Mouse (Mus musculus) CH12.LX (cell line): ENCODE results near the gene Lpcat3. TPM values are rescaled to one million over a fixed set of nuclear protein-coding genes. Genes with fewer than 3 reads are reported as not detected.
A peak's percentile ranks its signal among the peaks of the same experiment; 100 is the strongest.

Experiments used
- DNase-seq: peaks from one replicate; pipeline ENCODE4 v3.0.0-alpha.2; 2013; ENCODE audit errors: extremely low read depth
- H3K27ac ChIP-seq: 2 replicates; pipeline ENCODE4 v1.5.1; 2012; ENCODE audit warnings: low read depth, mild to moderate bottlenecking, control low read depth, moderate library complexity; ENCODE audit not compliant: insufficient read depth
- H3K27me3 ChIP-seq: replicated peaks from 2 replicates; pipeline ENCODE3; 2012; ENCODE audit warnings: inconsistent platforms
- H3K36me3 ChIP-seq, 2 experiments: replicated peaks in 1 of 2; 2 replicates each; pipeline versions ENCODE3 to v1.6.1; 2012; ENCODE audit warnings: inconsistent platforms in 1 of 2, low read length in 1 of 2, mild to moderate bottlenecking in 1 of 2, mixed read lengths in 1 of 2, moderate library complexity in 1 of 2; ENCODE audit not compliant: control insufficient read depth in 1 of 2, insufficient read depth in 1 of 2
- H3K4me1 ChIP-seq, 2 experiments: 2 replicates each; pipeline ENCODE4 v1.6.1; 2012; ENCODE audit warnings: inconsistent platforms in 1 of 2, moderate library complexity in 1 of 2; ENCODE audit not compliant: insufficient read depth in 2 of 2, control insufficient read depth in 1 of 2
- H3K4me2 ChIP-seq: 2 replicates; pipeline ENCODE4 v1.6.1; 2012; ENCODE audit warnings: low read depth, mild to moderate bottlenecking, control low read depth; ENCODE audit not compliant: poor library complexity, insufficient read depth, severe bottlenecking
- H3K4me3 ChIP-seq, 3 experiments: fragments of 150-350 bp in 1 of 3; sonication (generic) in 1 of 3; replicated peaks in 1 of 3; 2 replicates each; pipeline versions ENCODE3 to v1.5.1; 2011 to 2012; ENCODE audit warnings: low read depth in 2 of 3, low read length in 2 of 3, mild to moderate bottlenecking in 2 of 3, moderate library complexity in 2 of 3, control low read depth in 1 of 3, improper control_type of control experiment in 1 of 3, inconsistent platforms in 1 of 3, mixed read lengths in 1 of 3; ENCODE audit not compliant: poor library complexity in 1 of 3
- H3K79me2 ChIP-seq: replicated peaks from 2 replicates; pipeline ENCODE4 v1.6.1; 2012; ENCODE audit warnings: mild to moderate bottlenecking, moderate library complexity; ENCODE audit not compliant: control insufficient read depth, poor library complexity, insufficient read depth, severe bottlenecking; ENCODE audit errors: extremely low read depth
- H3K9ac ChIP-seq: 2 replicates; pipeline ENCODE4 v1.6.1; 2012; ENCODE audit warnings: low read depth, mild to moderate bottlenecking, control low read depth, moderate library complexity; ENCODE audit not compliant: insufficient read depth
- H3K9me3 ChIP-seq: replicated peaks from 2 replicates; pipeline ENCODE3; 2012; ENCODE audit warnings: low read length, inconsistent platforms, mixed read lengths
- BHLHE40 ChIP-seq: IDR thresholded peaks from 2 replicates; pipeline ENCODE4 v1.6.1; 2011; ENCODE audit warnings: mild to moderate bottlenecking, low read depth, low read length, improper control_type of control experiment
- CHD2 ChIP-seq: IDR thresholded peaks from 2 replicates; pipeline ENCODE4 v1.6.1; 2011; ENCODE audit warnings: low read length, improper control_type of control experiment
- E2F4 ChIP-seq: IDR thresholded peaks from 2 replicates; pipeline ENCODE4 v1.6.1; 2011; ENCODE audit warnings: low read depth, low read length, improper control_type of control experiment; ENCODE audit not compliant: insufficient replicate concordance
- ELF1 ChIP-seq: IDR thresholded peaks from 2 replicates; pipeline ENCODE4 v1.6.1; 2014; ENCODE audit warnings: low read depth, mild to moderate bottlenecking, inconsistent platforms, low read length, improper control_type of control experiment
- EP300 ChIP-seq: IDR thresholded peaks from 2 replicates; pipeline ENCODE4 v1.6.1; 2011; ENCODE audit warnings: low read length, improper control_type of control experiment
- GABPA ChIP-seq: IDR thresholded peaks from 2 replicates; pipeline ENCODE4 v1.6.1; 2012; ENCODE audit warnings: low read depth, low read length, improper control_type of control experiment, inconsistent platforms; ENCODE audit not compliant: insufficient replicate concordance
- IRF4 ChIP-seq: IDR thresholded peaks from 2 replicates; pipeline ENCODE4 v1.6.1; 2014; ENCODE audit warnings: low read depth, mild to moderate bottlenecking, inconsistent platforms, low read length, improper control_type of control experiment
- JUN ChIP-seq: IDR thresholded peaks from 2 replicates; pipeline ENCODE4 v1.6.1; 2011; ENCODE audit warnings: low read depth, mild to moderate bottlenecking, low read length, improper control_type of control experiment, moderate library complexity; ENCODE audit not compliant: insufficient read depth
- JUND ChIP-seq: conservative IDR thresholded peaks from 2 replicates; pipeline ENCODE4 v1.6.1; 2011; ENCODE audit warnings: low read depth, low read length, improper control_type of control experiment
- MAFK ChIP-seq: IDR thresholded peaks from 2 replicates; pipeline ENCODE4 v1.6.1; 2011; ENCODE audit warnings: low read length, improper control_type of control experiment; ENCODE audit not compliant: insufficient replicate concordance
- MAX ChIP-seq: IDR thresholded peaks from 2 replicates; pipeline ENCODE4 v1.6.1; 2011; ENCODE audit warnings: low read length, improper control_type of control experiment
- MAZ ChIP-seq: IDR thresholded peaks from 2 replicates; pipeline ENCODE4 v1.6.1; 2012; ENCODE audit warnings: low read depth, mild to moderate bottlenecking, inconsistent platforms, low read length, improper control_type of control experiment, moderate library complexity
- MEF2A ChIP-seq: IDR thresholded peaks from 2 replicates; pipeline ENCODE4 v1.6.1; 2014; ENCODE audit warnings: low read depth, mild to moderate bottlenecking, inconsistent platforms, low read length, improper control_type of control experiment, borderline replicate concordance
- MXI1 ChIP-seq: IDR thresholded peaks from 2 replicates; pipeline ENCODE4 v1.6.1; 2011; ENCODE audit warnings: mild to moderate bottlenecking, low read depth, low read length, improper control_type of control experiment
- POLR2A ChIP-seq: IDR thresholded peaks from 2 replicates; pipeline ENCODE4 v1.6.1; 2011; ENCODE audit warnings: low read depth, mild to moderate bottlenecking, improper control_type of control experiment, low read length
- RAD21 ChIP-seq: IDR thresholded peaks from 2 replicates; pipeline ENCODE4 v1.6.1; 2011; ENCODE audit warnings: low read depth, mild to moderate bottlenecking, low read length, improper control_type of control experiment, moderate library complexity
- RCOR1 ChIP-seq: conservative IDR thresholded peaks from 2 replicates; pipeline ENCODE4 v1.6.1; 2012; ENCODE audit warnings: low read depth, mild to moderate bottlenecking, inconsistent platforms, low read length, improper control_type of control experiment
- SIN3A ChIP-seq: IDR thresholded peaks from 2 replicates; pipeline ENCODE4 v1.6.1; 2012; ENCODE audit warnings: low read length, improper control_type of control experiment, inconsistent platforms
- SMC3 ChIP-seq: IDR thresholded peaks from 2 replicates; pipeline ENCODE4 v1.6.1; 2011; ENCODE audit warnings: low read depth, low read length, improper control_type of control experiment
- TBP ChIP-seq: conservative IDR thresholded peaks from 2 replicates; pipeline ENCODE4 v1.6.1; 2011; ENCODE audit warnings: low read depth, low read length, improper control_type of control experiment
- TCF12 ChIP-seq: IDR thresholded peaks from 2 replicates; pipeline ENCODE4 v1.6.1; 2014; ENCODE audit warnings: low read depth, mild to moderate bottlenecking, inconsistent platforms, low read length, improper control_type of control experiment
- USF1 ChIP-seq: IDR thresholded peaks from 2 replicates; pipeline ENCODE4 v1.6.1; 2014; ENCODE audit warnings: low read depth, mild to moderate bottlenecking, inconsistent platforms, low read length, improper control_type of control experiment
- ZKSCAN1 ChIP-seq: IDR thresholded peaks from 2 replicates; pipeline ENCODE4 v1.6.1; 2012; ENCODE audit warnings: low read depth, inconsistent platforms, low read length, improper control_type of control experiment, borderline replicate concordance
- ZMIZ1 ChIP-seq: IDR thresholded peaks from 2 replicates; pipeline ENCODE4 v1.6.1; 2012; ENCODE audit warnings: low read depth, mild to moderate bottlenecking, inconsistent platforms, low read length, improper control_type of control experiment
- ZNF384 ChIP-seq: IDR thresholded peaks from 2 replicates; pipeline ENCODE4 v1.6.1; 2012; ENCODE audit warnings: low read depth, low read length, improper control_type of control experiment, inconsistent platforms
- dilution Hi-C: fragments of 300-500 bp; cut with MboI; formaldehyde crosslinking; loops from 2 replicates; pipeline ENCODE4 v1.14.3; 2020; ENCODE audit warnings: low sequenced_read_pairs; ENCODE audit not compliant: extremely low pct_unique_long_range_greater_than_20kb, extremely low pct_ligation_motif_present
- in situ Hi-C: fragments of 300-500 bp; cut with MboI; formaldehyde crosslinking; loops from 3 replicates; pipeline ENCODE4 v1.14.3; 2019; ENCODE audit warnings: low sequenced_read_pairs, low pct_ligation_motif_present, low pct_unique_long_range_greater_than_20kb, mixed read lengths
- polyA plus RNA-seq: library from polyadenylated mRNA; unstranded; fragments of >175 nt; gene quantifications from 2 replicates; pipeline ENCODE4 v1.2.1, GENCODE M21; 2012; ENCODE audit warnings: low read depth; ENCODE audit not compliant: insufficient read length
- total RNA-seq, 2 experiments: library from RNA; depleted of rRNA; stranded (reverse); fragments of 300-350 nt in 1 of 2; fragments of >200 nt in 1 of 2; gene quantifications; 2 replicates each; pipeline ENCODE4 v1.2.3; 2012 to 2014

The Lpcat3 gene
- total and polyA plus RNA-seq, 3 experiments, result 52.9 to 113 (median 77.0) TPM

GRCm38 (mm10) chr6:124703789-124704188, 41.0 kb downstream of the Lpcat3 start:
- H3K9ac ChIP-seq, result no peak overlapping the region
- no peak overlapping the region for H3K4me3 ChIP-seq
- H3K9me3 ChIP-seq, result no peaks in the 10 kb centered on the region
- in situ Hi-C loops, result no loop called here
- H3K27me3 ChIP-seq, result no peaks in the 10 kb centered on the region
- dilution Hi-C loops, result no loop called here
- DNase-seq, result no peak
- TF ChIP-seq IRF4 (no peak), ZMIZ1 (0 out of 2 replicates have a peak, but pooled peaks have one; percentile 5), SIN3A (no peak), MEF2A (no peak)
- no peak overlapping the region for H3K27ac ChIP-seq
- H3K79me2 ChIP-seq, result peaks cover 41% of the 10 kb centered on the region
- H3K4me2 ChIP-seq, result no peak overlapping the region
- H3K4me1 ChIP-seq, result peaks cover 36 to 66% of the 10 kb centered on the region in 2 experiments
- H3K36me3 ChIP-seq, result peaks cover 82 to 96% of the 10 kb centered on the region in 2 experiments

GRCm38 (mm10) chr6:124704417-124704816, 41.6 kb downstream of the Lpcat3 start:
- TF ChIP-seq ZNF384 (no peak), BHLHE40 (no peak), CHD2 (peak; percentile 34; the same call in 1 of the 2 replicates), MAZ (no peak), SMC3 (no peak)
- TF ChIP-seq, all 38 proteins: peak for 1
- in situ Hi-C loops, result no loop called here
- H3K4me1 ChIP-seq, result peaks cover 36 to 66% of the 10 kb centered on the region in 2 experiments
- H3K27ac ChIP-seq, result no peak overlapping the region
- no peaks in the 10 kb centered on the region for H3K9me3 ChIP-seq
- peaks cover 79 to 96% of the 10 kb centered on the region in 2 experiments for H3K36me3 ChIP-seq
- H3K4me2 ChIP-seq, result no peak overlapping the region
- no peak for DNase-seq
- H3K9ac ChIP-seq, result no peak overlapping the region
- no peaks in the 10 kb centered on the region for H3K27me3 ChIP-seq
- dilution Hi-C loops, result no loop called here
- H3K4me3 ChIP-seq, result no peak overlapping the region
- H3K79me2 ChIP-seq, result peaks cover 48% of the 10 kb centered on the region

- Histone ChIP-seq H3K4me1 (peaks cover 31 to 63% of the 10 kb centered on the region in 2 experiments), H3K36me3 (peaks cover 64 to 86% of the 10 kb centered on the region in 2 experiments), H3K9ac (peak overlapping the region; percentile 30; the same call in 1 of the 2 replicates), H3K9me3 (no peaks in the 10 kb centered on the region), H3K4me2 (peak overlapping the region; percentile 60), H3K27me3 (no peaks in the 10 kb centered on the region), H3K27ac (peak overlapping the region; percentile 86), H3K79me2 (peaks cover 65% of the 10 kb centered on the region), H3K4me3 (no peak overlapping the region)
- in situ Hi-C loops (no loop called here), dilution Hi-C loops (no loop called here)
- peak; percentile 71 for DNase-seq
- TF ChIP-seq RCOR1, result no peak
- peak; percentile 41 for TF ChIP-seq EP300
- TF ChIP-seq E2F4, result no peak
- TF ChIP-seq ELF1, result no peak
- TF ChIP-seq BHLHE40, result peak; percentile 71
- 0 out of 2 replicates have a peak, but pooled peaks have one; percentile 15 for TF ChIP-seq JUND
- peak; percentile 72; the same call in 1 of the 2 replicates for TF ChIP-seq JUN
- no peak for TF ChIP-seq USF1
- TF ChIP-seq MAX, result no peak
- peak; percentile 67; the same call in 1 of the 2 replicates for TF ChIP-seq MXI1
- TF ChIP-seq ZKSCAN1, result no peak
- TF ChIP-seq POLR2A, result no peak; the same call in 1 of the 2 replicates
- no peak for TF ChIP-seq MAFK
- TF ChIP-seq GABPA, result no peak
- 0 out of 2 replicates have a peak, but pooled peaks have one; percentile 26 for TF ChIP-seq TCF12
- peak; percentile 99 for TF ChIP-seq MEF2A
- TF ChIP-seq TBP, result no peak
- TF ChIP-seq RAD21, result no peak
- TF ChIP-seq MAZ, result no peak
Measured at GRCm38 (mm10) chr6:124706061-124706627, 43.3 kb downstream of the Lpcat3 start.
